ENCODE assay signal across 8 mouse cellular contexts in genomic region chr14:21252326-21252886, GRCm38 (mm10).
DNase-seq lines count a peak whose midpoint lies in the region; ATAC-seq and TF ChIP-seq lines count a peak whose summit lies in the region.

No protein-coding gene starts in this region.

- no peak for DNase-seq in frontal cortex, postnatal 25 days (ENCODE audit: low spot score in 2 of 2)
- peak; percentile 84 for DNase-seq in embryo, embryonic 11 days
- DNase-seq in heart, postnatal 10 days, result peak; percentile 25 to 34
- peak; percentile 68 to 84 for DNase-seq in layer of hippocampus, adult 2 months (ENCODE audit: low spot score in 2 of 2)
- peak; percentile 76 for DNase-seq in telencephalon, adult 2 months (ENCODE audit: low read depth, low spot score)
- no peak for DNase-seq in spleen, postnatal 4 days (ENCODE audit: low spot score in 2 of 2)

- no peak overlapping the region; the same call in 1 of the 2 replicates for H3K9ac ChIP-seq in midbrain, embryonic 15.5 days

- intact Hi-C loops in heart, postnatal 10 days (cut with DNase I), result no loop called here

- H3K27me3 ChIP-seq in midbrain, embryonic 15.5 days (replicated peaks), result no peaks in the 10 kb centered on the region

- peak overlapping the region; percentile 36 for H3K4me2 ChIP-seq in midbrain, embryonic 15.5 days

- H3K36me3 ChIP-seq in midbrain, embryonic 15.5 days (replicated peaks), result no peaks in the 10 kb centered on the region

- WGBS in midbrain, embryonic 15.5 days, result 5% methylated on average over 7 of the region's 7 CpGs

- H3K9me3 ChIP-seq in midbrain, embryonic 15.5 days, result no peaks in the 10 kb centered on the region

- no peak for TF ChIP-seq CTCF in layer of hippocampus, adult 2 months (conservative IDR thresholded peaks at IDR 0.05)

- H3K4me1 ChIP-seq in midbrain, embryonic 15.5 days, result peaks cover 25% of the 10 kb centered on the region

- peak; percentile 50 for ATAC-seq in frontal cortex, adult (ENCODE audit: low TSS enrichment)
- ATAC-seq in midbrain, embryonic 15.5 days (replicated peaks), result peak; percentile 94

- H3K27ac ChIP-seq in layer of hippocampus, adult 2 months, result peak overlapping the region; percentile 90
- H3K27ac ChIP-seq in midbrain, embryonic 15.5 days, result peak overlapping the region; percentile 87

- H3K4me3 ChIP-seq in layer of hippocampus, adult 2 months, result peak overlapping the region; percentile 9
- no peak overlapping the region for H3K4me3 ChIP-seq in midbrain, embryonic 15.5 days

Comparison
In these comparisons a context has a peak if more than half of its experiments do, and no peak if none do; other contexts are left out.
1. DNase-seq: peak in embryo, embryonic 11 days (single experiment), heart, postnatal 10 days (2 of 2), layer of hippocampus, adult 2 months (2 of 2) and telencephalon, adult 2 months (single experiment); none in frontal cortex, postnatal 25 days (0 of 2) and spleen, postnatal 4 days (0 of 2).